Mouse (Mus musculus) B cell, adult (primary cell): ENCODE measurements around the gene Vmn2r18. TPM values are rescaled to one million over a fixed set of nuclear protein-coding genes. Genes with fewer than 3 reads are reported as not detected.

Experiments
- total RNA-seq: library from RNA; stranded (reverse); gene quantifications from 4 replicates; pipeline ENCODE4 v1.2.4, GENCODE M21; 2023; ENCODE audit not compliant: inconsistent age

The Vmn2r18 gene
- not detected in 4 replicates for total RNA-seq

DNA sequence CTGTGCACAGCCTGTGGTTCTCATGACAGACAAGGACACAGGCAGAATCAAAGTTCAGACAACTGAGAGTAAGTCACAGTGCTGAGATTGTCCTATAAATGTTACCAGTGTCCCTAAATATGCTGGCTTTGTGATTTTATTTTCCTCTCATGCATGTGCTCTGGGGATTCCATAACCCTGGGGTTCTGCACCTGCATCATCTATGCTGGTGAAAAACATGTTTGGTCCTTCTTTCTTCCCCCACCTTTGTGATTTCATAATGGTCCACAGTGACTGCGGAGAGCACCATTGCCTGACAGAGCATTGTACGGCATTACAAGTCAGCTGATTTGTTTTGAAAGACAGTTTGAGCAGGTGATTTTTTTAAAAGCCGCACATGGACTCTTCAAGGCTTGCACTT, at the start of gene Vmn2r18:
Gene Vmn2r18 (minus strand): TSS at position 101 of the 400 bp plus-strand sequence.

GRCm38 (mm10) chr5:151650700-151651410, 45.0 kb upstream of the Vmn2r18 start, which contains the start of gene Rfc3:
Gene Rfc3 (minus strand): TSS chr5:151651242.

Other genes starting within 250 kb of the Vmn2r18 start
- gene Gm42906, start 177.9 kb downstream of the Vmn2r18 start, total RNA-seq = not detected in 4 replicates
- 31.4 to 38.7 TPM (median 33.6 TPM) in 4 replicates for gene Rfc3, start 45.2 kb upstream of the Vmn2r18 start, total RNA-seq